Mouse (Mus musculus): ENCODE data around the gene Arpc1b. TPM values are rescaled to one million over a fixed set of nuclear protein-coding genes. Genes with fewer than 3 reads are reported as not detected.

The Arpc1b gene
- polyA plus RNA-seq, 1 experiment from 2014 or later, result 81.4 TPM

Other genes with a start within 250 kb of the Arpc1b start
- 28.2 and 28.4 TPM in 2 replicates for gene Smurf1, start 148.4 kb upstream of the Arpc1b start, polyA plus RNA-seq (2015; fragmentation: Nextera tagmentation; extraction: Ambion mirVana)
- gene Gm4871, start 81.5 kb upstream of the Arpc1b start, polyA plus RNA-seq (2015; fragmentation: Nextera tagmentation; extraction: Ambion mirVana), result not detected in 2 replicates
- not detected in 2 replicates for gene 1700018F24Rik, start 71.2 kb upstream of the Arpc1b start, polyA plus RNA-seq (2015; fragmentation: Nextera tagmentation; extraction: Ambion mirVana)
- 249 and 252 TPM in 2 replicates for gene Arpc1a, start 30.4 kb upstream of the Arpc1b start, polyA plus RNA-seq (2015; fragmentation: Nextera tagmentation; extraction: Ambion mirVana)
- gene Kpna7, start 30.2 kb upstream of the Arpc1b start, polyA plus RNA-seq (2015; fragmentation: Nextera tagmentation; extraction: Ambion mirVana), result not detected in 2 replicates
- gene Pdap1, start 26.0 kb downstream of the Arpc1b start, polyA plus RNA-seq (2015; fragmentation: Nextera tagmentation; extraction: Ambion mirVana), result 136 and 140 TPM in 2 replicates
- 213 and 218 TPM in 2 replicates for gene Bud31, start 26.1 kb downstream of the Arpc1b start, polyA plus RNA-seq (2015; fragmentation: Nextera tagmentation; extraction: Ambion mirVana)
- gene Ptcd1, start 52.9 kb downstream of the Arpc1b start, polyA plus RNA-seq (2015; fragmentation: Nextera tagmentation; extraction: Ambion mirVana), result 20.9 and 22.4 TPM in 2 replicates
- 52.3 and 53.4 TPM in 2 replicates for gene Cpsf4, start 53.0 kb downstream of the Arpc1b start, polyA plus RNA-seq (2015; fragmentation: Nextera tagmentation; extraction: Ambion mirVana)
- 693 and 710 TPM in 2 replicates for gene Atp5j2, start 77.8 kb downstream of the Arpc1b start, polyA plus RNA-seq (2015; fragmentation: Nextera tagmentation; extraction: Ambion mirVana)
- gene Zkscan14, start 87.7 kb downstream of the Arpc1b start, polyA plus RNA-seq (2015; fragmentation: Nextera tagmentation; extraction: Ambion mirVana), result 13.6 and 15.6 TPM in 2 replicates
- 14.8 and 17.1 TPM in 2 replicates for gene Zkscan5, start 90.3 kb downstream of the Arpc1b start, polyA plus RNA-seq (2015; fragmentation: Nextera tagmentation; extraction: Ambion mirVana)
- gene Zfp655, start 117.5 kb downstream of the Arpc1b start, polyA plus RNA-seq (2015; fragmentation: Nextera tagmentation; extraction: Ambion mirVana), result 34.6 and 38.3 TPM in 2 replicates
- 0.74 and 1.0 TPM in 2 replicates for gene Zscan25, start 166.3 kb downstream of the Arpc1b start, polyA plus RNA-seq (2015; fragmentation: Nextera tagmentation; extraction: Ambion mirVana)
- not detected in 2 replicates for gene Cyp3a57, start 231.1 kb downstream of the Arpc1b start, polyA plus RNA-seq (2015; fragmentation: Nextera tagmentation; extraction: Ambion mirVana)

All from hindbrain, embryonic 13.5 days (tissue).